Mouse (Mus musculus) layer of hippocampus, postnatal 36 days (tissue): ENCODE data around the gene Tex14. TPM values are rescaled to one million over a fixed set of nuclear protein-coding genes. Genes with fewer than 3 reads are reported as not detected.
"Not testable (repeated sequence)": the region's sequence is repeated elsewhere in the genome, so short reads cannot be mapped to it uniquely, and the experiment has no call there.

Experiments
- DNase-seq, 2 experiments: peaks; one replicate each; pipeline ENCODE4 v3.0.0; 2022
- total RNA-seq, 2 experiments: library from RNA; stranded (reverse); gene quantifications; 2 replicates each; pipeline ENCODE4 v1.2.3; 2021

Gene Tex14
- total RNA-seq, 2 experiments from 2014 or later = 0.25 to 0.43 TPM

DNA sequence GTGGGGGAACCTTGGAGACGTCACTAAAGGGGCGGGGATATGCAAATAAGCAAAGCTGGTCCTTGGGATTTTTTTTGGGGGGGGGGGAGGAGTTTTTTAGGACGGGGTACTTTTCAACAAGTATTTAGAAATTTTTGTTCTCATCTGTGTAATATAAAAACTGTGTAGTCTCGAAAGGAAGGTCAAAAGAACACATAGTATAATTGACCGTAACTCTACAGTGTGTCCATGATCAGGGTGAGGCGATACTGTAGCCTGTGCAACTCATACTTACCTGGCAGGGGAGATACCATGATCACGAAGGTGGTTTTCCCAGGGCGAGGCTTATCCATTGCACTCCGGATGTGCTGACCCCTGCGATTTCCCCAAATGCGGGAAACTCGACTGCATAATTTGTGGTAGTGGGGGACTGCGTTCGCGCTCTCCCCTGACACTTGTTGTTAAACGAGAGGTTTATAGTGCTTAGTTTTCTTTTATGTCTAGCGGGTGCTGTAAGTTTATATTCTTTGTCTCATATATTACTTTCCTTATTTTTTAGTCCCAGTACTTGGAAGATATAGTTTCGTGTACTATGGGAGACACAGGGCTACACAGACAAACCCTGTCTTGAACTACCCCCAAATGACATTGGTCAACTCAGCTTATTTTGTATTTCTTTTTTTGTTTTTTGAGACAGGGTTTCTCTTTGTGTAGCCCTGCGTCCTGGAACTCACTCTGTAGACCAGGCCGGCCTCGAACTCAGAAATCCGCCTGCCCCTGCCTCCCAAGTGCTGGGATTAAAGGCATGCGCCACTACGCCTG lies 21.8 kb downstream of the Tex14 start:
- peak; percentile 63 to 66 for DNase-seq

GRCm38 (mm10) chr11:87427273-87428050 lies 22.6 kb downstream of the Tex14 start:
- DNase-seq = no peak

DNA sequence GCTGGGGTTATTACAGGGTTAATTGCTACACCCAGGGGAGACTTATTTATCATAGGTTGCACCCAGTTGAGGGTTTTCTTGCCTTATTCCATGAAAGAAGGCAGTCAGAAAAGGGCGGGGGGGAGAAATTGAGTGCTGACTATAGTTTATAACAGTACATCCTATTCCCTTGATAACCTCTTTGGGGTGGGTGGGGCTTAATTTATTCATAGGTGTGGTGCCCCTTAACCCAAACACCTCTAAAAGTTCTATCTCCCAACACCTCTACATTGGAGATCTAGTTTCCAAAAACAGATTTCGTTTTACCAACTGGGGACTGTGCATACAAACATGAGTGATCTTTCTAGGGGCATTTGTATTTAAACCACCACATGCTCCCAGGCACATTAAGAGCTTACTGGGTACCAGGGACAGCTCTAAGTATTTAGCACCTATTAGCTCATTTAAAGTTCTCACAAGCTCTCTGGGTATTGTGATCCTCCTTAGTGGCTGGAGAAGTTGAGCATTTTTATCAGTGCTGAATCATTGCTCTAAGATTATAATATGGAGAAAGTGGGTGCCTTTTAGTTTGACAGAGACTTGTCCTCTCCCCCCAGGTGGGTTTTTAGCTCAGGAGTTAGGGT lies 23.3 kb downstream of the Tex14 start:
- no peak for DNase-seq

GRCm38 (mm10) chr11:87429363-87429762 lies 24.5 kb downstream of the Tex14 start:
- no peak for DNase-seq

GRCm38 (mm10) chr11:87430374-87430773 lies 25.5 kb downstream of the Tex14 start:
- no peak for DNase-seq

DNA sequence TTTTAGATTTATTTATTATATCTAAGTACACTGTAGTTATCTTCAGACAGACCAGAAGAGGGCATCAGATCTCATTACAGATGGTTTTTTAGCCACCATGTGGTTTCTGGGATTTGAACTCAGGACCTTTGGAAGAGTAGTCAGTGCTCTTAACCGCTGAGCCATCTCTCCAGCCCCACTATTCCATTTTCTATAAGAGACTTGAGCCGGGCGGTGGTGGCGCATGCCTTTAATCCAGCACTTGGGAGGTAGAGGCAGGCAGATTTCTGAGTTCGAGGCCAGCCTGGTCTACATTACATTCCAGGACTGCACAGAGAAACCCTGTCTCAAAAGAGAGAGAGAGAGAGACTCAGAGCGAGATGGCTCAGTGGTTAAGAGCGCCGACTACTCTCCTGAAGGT lies 26.9 kb downstream of the Tex14 start:
- not testable (repeated sequence) for DNase-seq

- DNase-seq = no peak
These were observed 27.6 kb downstream of the Tex14 start for GRCm38 (mm10) chr11:87432447-87432846.

GRCm38 (mm10) chr11:87432933-87433669 lies 28.2 kb downstream of the Tex14 start:
- no peak for DNase-seq

DNA sequence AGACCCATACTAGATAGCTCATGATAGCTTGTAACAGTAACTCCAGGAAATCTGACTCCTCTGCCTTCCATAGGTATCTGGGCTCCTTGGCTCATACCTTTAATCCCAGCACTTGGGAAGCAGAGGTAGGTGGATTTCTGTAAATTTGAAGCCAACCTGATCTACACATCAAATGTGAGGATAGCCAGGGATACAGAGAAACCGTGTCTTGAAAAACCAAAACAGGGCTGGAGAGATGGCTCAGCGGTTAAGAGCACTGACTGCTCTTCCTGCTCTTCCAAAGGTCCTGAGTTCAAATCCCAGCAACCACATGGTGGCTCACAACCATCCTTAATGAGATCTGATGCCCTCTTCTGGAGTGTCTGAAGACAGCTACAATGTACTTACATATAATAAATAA lies 30.2 kb downstream of the Tex14 start:
- not testable (repeated sequence) for DNase-seq

GRCm38 (mm10) chr11:87436326-87437232 lies 31.7 kb downstream of the Tex14 start:
- DNase-seq = no peak

GRCm38 (mm10) chr11:87439796-87440420 lies 35.0 kb downstream of the Tex14 start:
- DNase-seq = no peak

DNA sequence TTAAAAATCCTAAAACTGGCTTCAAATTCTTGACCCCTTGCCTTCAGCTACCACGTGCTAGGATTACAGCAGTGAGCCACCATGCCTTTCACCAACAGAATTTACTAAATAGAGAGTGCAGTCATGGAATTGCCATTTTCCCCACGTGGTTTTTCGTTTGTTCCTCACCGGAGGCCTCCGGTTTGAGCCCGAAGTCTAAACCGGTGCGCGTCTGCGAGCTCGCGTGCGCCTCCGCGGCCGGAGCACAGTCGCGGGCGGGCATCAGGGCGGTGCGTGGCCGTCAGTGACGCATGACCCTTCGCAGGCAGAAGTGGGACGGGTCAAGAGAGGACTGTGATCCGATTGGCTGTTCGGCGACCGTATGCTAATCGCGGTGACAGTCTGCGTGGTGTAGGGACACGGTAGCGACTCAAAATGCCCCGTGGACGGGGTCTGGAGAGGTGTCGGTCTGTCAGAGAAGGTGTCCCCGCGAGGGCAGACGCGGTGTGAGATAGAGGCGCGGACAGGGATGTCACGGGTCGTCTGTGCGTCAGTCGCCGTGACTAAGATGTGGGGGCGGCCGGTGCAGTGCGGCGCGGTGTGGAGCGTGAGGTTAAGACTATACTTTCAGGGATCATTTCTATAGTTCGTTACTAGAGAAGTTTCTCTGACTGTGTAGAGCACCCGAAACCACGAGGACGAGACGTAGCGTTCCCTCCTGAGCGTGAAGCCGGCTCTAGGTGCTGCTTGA lies 37.9 kb downstream of the Tex14 start:
- DNase-seq = peak; percentile 73 to 81

DNA sequence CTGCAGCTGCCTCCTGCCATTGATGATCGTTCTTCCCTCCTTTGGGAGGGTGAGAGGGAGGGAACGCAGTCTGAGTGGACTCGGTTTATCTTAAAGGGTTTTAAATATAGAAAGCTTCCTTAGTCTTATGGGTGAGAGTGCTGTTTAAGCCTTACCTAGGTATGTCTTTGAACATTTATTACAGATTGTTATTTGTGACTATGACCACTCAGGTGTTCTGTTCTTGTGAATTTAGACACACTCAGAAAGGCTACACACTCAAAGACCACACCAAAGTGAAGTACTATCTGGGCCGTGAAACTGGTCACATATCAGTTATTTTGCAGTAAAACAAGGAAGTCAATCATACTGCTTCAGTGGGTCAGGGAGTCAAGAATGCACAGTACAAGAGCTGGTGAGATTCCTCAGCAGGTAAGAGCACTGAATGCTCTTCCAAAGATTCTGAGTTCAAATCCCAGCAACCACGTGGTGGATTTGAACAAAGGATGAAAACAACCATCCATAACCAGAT lies 38.6 kb downstream of the Tex14 start:
- no peak for DNase-seq

- DNase-seq = not testable (repeated sequence)
These were observed 39.2 kb downstream of the Tex14 start for GRCm38 (mm10) chr11:87444056-87444455.

DNA sequence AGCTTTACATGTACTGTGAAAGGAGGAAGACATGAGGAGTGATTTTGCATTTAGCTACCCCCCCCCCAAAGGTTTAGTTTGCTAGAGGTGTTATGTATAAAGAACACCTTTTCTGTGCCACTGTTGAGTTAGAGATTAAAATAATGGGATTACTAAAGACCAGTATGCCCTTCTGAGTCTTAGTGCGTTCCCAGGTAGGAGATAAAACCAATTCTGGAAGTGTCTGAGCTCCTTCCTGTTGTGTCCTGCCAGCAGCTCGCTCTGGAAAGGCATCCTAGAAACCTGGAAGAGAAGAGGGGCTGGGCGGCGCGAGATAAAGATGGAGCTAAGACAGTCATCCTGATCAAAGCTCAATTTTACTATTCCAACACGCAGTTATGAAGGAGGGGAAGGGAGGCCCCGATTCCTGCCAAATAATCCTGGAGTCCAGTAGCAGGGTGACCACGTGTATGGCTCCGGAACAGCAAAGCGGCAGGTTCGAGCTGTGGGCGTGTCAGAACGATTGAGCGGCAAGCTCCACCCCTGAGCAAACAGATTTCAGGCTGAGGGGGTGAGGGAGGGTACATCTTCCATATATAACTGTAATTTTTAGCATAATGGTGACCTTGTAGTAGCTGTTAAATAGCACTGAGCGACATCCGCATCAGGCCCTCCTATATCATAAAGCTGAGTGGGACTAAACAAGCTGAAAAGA lies 40.0 kb downstream of the Tex14 start:
- DNase-seq = no peak

GRCm38 (mm10) chr11:87445593-87445992 lies 40.7 kb downstream of the Tex14 start:
- not testable (repeated sequence) for DNase-seq

DNA sequence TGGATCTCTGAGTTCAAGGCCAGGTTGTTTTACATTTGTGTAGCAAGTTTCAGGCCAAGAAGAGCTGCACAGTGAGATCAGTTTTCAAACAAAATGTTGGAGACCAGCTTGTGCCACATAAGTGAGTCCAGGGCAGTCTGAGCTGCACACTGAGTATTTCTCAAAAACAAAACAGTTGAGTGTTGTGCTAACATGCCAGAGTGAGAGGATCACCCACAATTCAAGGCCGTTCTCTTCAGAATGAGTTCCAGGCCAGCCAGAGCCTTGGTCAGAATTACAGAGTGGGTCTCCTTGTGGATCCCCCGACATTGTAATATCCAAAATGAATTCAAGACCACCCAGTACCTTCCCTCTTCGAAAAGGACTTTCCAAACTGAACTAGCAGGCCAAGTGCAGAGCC lies 41.3 kb downstream of the Tex14 start:
- no peak for DNase-seq

- no peak for DNase-seq
These were observed 42.6 kb downstream of the Tex14 start for GRCm38 (mm10) chr11:87447429-87447828.

DNA sequence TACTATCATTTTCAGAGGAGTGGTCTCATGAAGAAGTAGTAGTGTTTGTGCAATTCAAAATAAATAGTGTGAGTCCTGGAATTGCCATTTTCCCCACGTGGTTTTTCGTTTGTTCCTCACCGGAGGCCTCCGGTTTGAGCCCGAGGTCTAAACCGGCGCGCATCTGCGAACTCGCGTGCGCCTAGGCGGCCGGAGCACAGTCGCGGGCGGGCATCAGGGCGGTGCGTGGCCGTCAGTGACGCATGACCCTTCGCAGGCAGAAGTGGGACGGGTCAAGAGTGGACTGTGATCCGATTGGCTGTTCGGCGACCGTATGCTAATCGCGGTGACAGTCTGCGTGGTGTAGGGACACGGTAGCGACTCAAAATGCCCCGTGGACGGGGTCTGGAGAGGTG lies 43.2 kb downstream of the Tex14 start:
- peak; percentile 87 to 89 for DNase-seq
